Mouse (Mus musculus) kidney, postnatal 4 days (tissue): ENCODE data around the gene Cldn7.
"Not testable (repeated sequence)": the region's sequence is repeated elsewhere in the genome, so short reads cannot be mapped to it uniquely, and the experiment has no call there.

Experiments
- DNase-seq, 2 experiments: peaks; one replicate each; pipeline ENCODE4 v3.0.0; 2021; ENCODE audit warnings: mixed read lengths in 2 of 2

Gene Cldn7

DNA sequence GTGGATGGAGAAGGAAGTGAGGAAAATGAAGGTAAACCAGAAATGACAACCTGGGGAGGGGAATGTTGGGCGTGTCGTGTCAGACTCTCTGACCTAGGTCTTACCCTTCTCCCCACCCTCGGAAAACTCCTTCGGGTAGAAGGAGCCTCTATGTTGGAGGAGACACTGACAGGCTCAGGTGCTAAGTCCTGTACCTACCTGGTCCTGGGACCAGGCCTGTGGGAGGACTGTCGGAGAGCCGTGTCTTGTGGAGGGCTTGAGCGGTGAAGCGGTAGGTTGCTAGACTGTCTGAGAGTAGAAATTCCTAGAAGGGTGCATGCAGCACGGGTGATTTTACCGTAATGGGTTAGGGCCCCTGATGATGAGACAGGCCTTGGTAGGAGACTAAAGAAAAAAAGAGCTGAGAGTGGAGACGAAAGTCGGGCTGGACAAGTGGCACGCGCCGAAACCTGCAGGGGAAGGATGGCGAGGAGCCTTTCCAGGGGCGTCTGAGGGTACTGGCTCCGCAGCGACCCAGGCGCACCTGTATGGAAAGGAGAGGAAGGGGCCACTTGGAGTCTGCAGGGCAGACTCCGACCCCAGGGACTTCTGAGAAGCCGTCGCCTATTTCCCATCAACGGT is at the start of gene Cldn7:
Cldn7 (plus strand) TSS at position 130 of the 621 bp plus-strand sequence.
- DNase-seq, result no peak

DNA sequence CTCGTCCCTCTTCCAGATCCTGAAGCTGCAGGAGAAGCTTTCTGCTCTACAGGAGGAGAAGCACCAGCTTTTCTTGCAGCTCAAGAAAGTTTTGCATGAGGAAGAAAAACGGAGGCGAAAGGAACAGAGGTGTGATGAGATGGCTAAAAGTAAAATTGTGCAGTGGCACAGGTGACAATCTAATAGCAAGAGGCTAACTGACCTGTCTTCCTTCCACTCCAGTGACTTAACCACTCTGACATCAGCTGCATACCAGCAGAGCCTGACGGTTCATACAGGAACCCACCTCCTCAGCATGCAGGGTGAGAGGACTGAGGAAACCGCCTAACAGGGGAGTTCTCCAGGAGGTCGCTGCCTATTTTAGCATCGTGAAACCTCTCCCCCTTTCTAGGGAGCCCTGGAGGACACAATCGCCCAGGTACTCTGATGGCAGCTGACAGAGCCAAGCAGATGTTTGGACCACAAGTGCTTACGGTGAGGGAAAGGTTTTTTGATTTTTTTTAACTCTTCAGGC is 49.6 kb upstream of the Cldn7 start:
- DNase-seq, result no peak

DNA sequence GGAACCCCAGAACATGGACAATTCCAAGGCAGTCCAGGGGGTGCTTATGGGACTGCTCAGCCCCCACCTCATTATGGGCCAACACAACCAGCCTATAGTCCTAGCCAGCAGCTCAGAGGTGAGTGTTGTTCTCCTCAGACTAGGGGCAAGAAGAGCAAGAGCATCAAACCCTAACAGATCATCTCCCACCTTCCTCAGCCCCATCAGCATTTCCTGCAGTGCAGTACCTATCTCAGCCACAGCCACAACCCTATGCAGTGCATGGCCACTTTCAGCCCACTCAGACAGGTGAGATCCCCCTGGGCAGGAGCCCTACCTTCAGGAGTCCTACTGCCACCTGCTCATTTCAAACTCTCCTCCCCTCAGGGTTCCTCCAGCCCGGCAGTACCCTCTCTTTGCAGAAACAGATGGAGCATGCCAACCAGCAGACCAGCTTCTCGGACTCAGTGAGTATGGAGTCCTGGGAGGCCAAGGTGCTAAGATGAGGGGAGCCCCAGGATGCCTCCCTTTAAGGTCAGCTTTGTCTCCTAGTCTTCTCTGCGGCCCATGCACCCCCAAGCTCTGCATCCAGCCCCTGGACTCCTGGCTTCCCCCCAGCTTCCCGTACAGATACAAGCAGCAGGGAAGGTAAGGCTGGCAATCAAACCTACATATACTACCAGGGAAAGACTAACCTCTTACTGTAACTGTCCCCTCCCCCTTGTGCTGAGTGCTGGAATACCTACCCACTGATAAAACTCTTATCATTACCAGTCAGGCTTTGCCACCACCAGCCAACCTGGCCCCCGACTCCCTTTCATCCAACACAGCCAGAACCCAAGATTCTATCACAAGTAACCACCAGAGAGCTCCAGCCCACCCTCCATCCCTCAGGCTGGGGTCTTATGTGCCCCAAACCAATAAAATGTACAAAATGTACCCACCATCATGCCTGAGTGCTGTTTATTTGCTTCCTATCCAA is 48.6 kb upstream of the Cldn7 start:
- no peak for DNase-seq

DNA sequence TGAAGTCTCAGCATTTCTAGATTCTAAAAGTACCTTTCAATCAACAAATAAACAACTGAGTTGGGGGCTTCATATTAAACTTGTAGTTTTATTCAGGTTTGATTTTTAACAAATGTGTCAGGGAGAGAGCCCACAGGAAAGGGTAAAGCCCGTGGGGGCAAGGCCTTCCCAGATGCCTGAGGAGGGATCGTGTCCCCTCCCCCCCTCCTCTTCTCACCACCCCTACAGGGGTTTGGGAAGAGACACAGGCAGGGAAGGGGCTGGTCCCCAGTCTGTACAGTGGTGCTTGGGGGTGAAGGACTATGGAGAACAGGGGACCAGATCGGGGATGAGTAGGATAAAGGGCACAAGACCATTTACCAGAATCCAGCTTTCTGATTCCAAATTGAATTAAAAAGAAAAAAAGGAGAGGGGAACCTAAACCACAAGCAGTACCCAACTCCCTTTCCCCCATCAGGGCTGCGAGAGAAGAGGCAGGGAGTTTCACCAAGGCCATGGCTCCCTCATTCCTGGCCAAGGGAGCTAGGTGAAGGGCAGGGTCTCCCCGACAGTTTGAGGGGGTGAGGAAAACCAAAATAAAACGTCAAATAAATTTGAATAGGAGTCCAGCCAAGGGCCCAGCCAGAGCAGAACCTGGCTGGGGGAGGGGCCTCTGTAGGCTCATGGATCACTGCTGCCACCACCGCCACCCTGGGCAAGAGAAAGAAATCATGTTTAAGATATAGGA is 47.8 kb upstream of the Cldn7 start:
- not testable (repeated sequence) for DNase-seq

DNA sequence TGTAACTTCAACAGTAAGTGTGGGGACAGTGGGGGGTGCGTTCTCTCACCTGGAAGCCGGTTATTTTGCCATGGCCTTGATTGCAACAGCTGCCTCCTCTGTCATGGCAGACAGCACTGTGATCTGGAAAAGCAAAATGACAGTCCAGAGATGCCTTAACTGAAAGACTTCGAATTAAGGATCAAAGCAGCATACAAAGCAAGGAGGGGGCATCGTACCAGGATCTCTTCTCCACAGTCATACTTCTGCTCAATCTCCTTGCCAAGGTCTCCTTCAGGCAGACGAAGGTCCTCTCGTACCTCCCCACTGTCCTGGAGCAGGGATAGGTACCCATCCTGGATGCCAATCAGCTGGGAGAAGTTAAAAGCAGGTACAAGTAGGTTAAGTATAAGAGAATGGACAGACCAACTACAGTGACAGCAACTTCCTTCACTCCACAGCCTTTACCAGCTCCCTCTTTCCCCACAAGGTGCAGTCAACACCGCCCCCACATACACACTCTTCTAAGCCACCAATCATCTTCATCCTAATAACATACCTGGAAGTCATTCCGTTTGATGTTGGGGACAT is 47.1 kb upstream of the Cldn7 start:
- DNase-seq, result no peak

DNA sequence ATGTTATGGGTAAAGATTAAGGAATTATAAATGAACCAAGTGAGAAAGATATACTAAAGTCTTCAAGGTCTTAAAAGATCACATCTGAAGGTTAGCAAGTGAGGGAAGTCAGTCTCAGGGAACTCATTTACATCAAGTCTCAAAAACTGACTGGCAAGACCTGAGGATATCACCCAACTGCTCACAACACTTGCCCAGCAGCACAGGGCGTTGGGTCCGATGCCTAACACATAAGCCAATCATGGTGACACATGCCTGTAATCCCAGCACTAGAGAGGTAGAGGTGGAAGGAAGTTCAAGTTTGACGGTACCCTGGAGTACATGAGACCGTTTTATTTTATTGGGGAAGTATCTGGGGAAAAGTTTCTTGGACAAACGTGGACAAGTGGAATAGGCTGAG is 46.5 kb upstream of the Cldn7 start:
- DNase-seq, result no peak

DNA sequence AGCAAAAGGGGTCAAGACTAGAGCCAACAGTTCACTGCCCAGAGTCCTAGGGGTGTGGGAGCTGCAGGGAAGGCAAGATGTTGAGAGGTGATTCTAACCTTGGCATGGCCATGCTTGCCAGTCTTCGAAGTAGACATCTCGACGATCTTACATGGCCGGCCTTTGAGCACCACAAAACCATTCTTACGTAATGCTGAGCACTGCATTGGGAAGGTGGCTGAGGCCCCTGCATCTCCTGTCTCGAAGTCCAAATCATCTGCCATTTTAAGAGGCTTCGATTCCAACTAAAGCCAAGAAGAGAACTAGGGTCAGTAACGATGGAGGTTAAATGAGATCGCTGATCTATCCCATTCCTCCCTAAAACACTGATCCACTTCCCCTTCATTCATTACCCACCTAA is 45.5 kb upstream of the Cldn7 start:
- DNase-seq, result no peak

DNA sequence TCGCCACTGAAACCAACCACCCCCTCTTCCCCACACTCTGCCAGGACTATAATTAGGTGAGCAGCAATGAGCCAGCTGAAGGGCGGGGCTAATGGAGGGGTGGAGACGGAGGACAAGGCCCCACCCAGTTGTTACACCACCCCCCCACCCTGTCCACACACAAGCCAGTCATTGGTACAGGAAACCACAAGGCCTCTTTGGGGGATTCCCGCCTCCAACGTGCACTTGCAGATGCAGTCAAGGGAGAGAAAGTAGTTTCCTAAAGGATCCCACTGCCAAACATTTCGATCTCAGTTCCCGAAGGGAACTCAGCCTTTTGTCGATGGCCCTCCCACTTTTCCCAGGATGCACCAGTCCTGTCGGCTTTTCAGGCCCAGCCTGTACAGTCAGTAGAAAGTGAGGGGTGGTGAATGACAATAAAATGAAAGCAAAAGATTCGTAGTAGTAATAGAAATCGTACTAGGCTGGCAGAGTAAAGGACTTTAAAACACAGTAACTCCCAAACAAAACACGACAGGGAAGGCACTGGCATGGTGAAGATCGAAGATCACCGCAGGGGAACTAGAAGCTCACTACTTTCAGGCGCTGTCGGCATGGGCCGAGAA is 44.8 kb upstream of the Cldn7 start:
- peak; percentile 81 to 90 for DNase-seq

DNA sequence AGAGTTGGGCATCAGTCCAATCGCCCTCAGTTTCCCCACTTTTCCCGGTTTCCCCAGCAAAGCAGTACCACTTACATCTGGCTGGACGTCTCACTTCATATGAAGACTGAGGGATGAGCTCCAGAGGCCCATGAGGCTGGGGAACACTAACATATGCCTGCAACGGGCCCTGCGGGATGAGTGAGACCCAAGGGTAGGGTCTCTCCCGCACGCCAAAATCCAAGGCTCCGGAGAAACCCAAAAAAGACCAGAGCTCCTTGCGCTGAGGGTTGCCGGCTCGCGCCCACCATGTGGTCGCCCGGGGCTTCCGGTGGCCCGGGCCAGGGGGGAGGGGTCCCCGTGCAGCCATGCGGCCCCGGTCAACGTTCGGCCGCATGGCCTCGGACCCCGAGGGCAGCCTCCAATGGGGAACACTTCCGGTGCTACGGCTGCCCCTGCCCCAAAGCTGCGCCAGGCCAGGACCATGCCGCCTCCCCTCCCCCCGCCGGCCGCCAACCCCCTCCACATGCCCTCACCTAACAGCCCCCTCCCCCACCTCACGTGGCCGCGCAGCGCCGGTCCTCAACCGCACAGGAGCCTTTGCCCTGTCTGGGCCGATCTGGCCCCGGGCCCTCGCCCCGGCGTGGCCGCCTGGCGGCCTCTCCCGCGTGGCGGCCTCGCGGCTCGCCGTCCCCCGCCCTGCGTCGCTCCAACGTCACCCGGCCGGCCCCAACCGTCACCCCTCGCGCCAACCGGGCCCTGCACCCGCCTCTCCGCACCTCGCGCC is 44.1 kb upstream of the Cldn7 start:
- DNase-seq, result peak; percentile 64 to 80

DNA sequence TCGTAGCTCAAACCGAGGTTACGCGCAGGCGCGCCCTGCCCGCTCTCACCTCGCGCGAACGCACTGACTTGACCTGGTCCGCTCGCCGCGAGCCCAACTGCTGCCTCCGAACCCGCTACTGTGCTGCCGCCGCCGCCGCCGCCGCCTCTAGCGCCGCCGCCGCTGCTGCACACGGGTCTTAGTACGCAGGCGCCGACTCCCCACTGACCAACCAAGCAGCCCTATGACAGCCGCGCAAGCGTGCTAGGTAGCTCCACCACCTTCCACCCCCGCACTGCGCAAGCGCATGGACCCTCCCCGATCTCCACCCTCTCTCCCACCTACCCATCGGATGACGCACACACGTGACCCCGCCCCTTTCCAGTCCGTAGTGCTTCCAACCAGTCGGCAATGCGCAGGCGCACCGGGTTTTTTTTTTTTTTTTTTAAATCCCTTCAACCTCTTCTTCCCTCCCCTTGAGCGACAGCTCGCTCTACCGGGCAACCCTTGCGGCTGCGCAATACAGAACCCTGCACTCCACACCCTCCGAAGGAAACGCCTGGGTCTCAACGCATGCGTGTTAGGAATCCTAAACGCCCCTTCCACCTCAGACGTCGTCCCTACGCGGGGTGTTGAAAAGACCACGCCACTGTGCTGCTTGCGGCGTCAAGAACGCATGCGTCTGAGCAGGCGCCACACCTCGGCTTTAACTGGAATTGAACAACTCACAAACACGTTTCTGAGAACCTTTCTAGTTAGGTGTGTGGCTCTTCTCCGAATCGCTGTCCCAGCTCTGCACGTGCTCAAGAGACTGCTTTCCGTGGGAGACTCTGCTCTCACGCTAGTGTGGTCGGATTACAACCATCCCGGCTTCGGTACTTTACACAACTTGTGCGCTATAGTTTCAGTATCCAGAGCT is 43.2 kb upstream of the Cldn7 start, which contains the start of gene Eif5a:
Eif5a (minus strand) TSS at position 845 of the 898 bp plus-strand sequence.
- DNase-seq, result peak; percentile 100

DNA sequence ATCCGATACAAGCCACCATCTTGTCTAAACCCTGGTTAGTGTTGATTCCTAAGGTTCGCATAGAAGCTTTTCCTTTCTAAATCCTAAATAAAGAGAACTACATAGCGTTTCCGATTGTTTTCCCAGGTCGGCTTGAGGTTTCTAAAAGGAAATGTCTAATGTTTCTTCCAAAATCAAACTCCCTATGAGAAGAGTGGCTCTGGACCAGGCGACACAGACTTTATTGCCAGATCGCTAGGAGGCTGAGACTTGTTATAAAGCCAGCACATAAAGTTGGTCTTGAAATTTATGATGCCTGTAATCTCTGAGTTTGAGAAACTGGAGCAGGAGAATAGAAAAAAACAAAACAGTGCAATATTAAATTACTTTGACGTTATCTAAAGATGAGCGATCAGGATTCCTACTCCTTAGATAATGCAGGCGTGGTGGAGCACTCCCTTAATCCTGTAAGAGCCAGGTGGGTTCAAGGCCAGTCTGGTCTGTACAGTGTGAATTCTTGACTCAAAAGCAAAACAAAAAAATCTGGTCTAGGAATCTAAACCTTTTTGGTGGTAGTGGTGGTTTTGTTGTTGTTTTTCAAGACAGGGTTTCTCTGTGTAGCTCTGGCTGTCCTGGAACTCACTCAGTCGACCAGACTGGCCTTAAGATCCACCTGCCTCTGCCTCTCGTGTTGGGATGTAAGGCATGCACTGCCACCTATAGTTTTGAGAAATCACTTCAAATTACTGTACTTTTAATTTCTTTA is 42.4 kb upstream of the Cldn7 start:
- DNase-seq, result peak in 1 of 2 experiments; percentile 40

DNA sequence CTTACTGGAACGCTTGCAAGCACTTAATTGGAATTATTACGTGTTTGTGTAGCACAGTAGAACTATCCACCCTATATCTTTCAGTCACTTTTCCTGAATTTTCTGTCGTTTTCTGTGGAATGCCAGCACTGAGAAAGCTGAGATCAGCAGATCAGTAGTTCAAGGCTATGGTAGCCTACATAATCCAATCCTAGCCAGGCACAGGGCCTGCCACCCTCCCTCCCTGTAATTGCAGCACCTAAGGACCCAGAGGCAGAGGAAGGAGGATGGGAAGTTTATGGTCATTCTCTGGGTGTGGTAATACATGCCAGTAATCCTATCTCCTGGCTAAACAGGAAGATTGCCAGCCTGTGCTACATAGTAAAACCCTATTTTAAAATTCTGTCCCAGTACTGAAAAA is 41.8 kb upstream of the Cldn7 start:
- no peak for DNase-seq

DNA sequence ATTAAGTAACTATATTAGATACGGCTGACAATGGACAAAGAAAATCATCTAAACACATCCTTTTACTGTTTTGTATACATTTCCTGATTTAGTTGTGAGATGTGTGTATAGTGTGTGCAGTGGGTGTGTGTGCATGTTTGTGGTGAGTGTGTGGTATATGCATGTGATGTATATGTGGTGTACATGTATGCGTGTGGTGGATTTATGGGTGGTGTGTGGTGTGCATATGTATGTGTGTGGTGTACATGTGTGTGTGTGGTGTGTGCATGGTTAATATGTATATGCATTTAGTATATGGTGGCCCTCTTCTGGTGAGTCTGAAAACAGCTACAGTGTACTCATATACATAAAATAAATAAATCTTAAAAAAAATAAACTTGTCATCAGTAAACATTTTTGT is 37.1 kb upstream of the Cldn7 start:
- DNase-seq, result no peak

DNA sequence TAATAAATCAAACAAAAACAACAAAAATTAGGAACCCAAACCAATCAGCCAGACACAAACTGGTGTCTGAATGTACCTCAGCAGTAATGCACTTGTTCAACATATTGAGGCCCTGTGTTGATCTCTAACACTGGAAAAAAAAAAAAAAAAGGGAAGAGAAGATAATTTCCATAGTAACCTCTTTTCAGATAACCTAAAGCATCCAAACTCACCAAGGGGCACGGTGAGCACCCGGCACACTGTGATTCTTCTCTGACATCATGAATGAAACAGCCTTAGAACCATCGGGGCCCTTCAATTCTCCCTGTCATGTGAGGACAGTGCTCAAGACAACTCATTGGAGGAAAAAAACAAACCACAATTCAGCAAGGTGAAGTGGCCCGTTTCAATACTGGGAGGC is 34.9 kb upstream of the Cldn7 start:
- no peak for DNase-seq

DNA sequence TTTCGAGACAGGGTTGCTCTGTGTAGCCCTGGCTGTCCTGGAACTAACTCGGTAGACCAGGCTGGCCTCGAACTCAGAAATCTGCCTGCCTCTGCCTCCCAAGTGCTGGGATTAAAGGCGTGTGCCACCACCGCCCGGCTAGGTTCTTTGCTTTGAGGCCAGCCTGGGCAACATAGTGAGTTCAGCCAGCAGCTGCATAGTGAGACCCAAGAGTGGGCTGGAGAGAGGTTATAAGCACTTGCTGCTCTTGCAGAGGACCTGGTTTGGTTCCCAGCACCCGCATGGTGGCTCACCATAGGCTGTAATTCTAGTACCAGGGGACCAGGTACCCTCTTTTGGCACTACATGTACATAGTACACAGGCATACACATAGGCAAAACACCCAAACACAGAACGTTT is 34.4 kb upstream of the Cldn7 start:
- DNase-seq, result not testable (repeated sequence)

DNA sequence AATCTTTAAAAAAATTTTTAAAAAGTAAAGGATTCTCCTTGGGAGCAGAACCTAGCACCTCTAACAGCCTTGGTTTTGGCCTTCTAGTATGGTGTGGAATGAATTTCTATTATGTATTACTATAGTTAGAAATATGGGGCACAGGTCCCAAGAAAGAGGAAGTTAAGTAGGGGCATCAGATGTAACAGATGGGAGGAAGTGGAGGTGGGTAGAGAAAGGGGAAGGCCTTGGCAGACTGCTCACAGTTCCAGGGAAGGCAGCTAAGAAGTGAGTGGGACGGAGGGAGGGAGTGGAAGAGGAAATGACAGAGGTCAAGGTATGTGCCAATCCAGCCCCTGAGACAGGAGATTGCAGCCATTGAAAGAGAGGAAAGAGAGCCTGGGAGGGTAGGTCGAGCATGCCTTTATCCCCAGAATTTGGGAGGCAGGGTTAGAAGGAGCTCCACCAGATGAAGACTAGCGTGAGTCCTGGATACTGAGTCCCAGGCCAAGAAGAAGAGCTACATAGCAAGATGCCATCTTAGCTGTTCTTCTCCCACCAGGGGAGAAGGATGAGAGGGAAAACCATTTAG is 33.5 kb upstream of the Cldn7 start:
- DNase-seq, result no peak

DNA sequence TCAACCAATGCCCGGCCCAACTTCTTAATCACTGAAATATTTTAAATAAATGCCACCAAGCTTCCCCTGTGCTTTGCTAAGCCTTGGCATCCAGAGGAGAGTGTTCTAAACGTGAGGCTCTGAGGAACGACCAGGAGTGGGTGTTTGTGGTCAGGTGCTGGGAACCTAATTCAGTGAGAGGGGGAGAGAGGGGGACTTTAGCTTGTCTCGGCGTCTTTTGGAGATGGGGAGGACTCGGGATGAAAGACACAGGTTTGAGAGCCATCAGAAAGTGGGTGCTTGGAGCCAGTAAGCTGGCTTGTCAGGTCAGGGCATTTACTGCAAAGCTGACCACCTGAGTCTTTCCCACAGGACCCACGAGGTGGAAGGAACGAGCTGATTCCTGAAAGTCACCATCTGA is 32.8 kb upstream of the Cldn7 start:
- no peak for DNase-seq

DNA sequence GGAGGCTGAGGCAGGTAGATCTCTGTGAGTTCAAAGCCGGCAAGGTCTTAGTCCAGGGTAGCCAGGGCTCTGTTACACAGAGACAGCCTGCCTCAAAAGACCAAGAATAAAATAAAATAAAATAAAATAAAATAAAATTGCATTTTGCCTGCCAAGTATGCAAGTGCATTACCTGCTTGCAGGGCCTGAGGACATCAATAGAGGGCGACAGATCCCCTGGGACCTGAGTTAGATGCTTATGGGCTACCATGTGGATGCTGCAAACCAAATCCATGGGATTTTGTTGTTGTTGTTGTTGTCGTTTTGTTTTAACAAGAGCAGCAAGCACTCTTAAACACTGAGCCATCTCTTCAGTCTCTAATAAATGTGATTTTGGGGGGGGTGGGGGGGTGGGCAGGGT is 32.3 kb upstream of the Cldn7 start:
- no peak for DNase-seq

DNA sequence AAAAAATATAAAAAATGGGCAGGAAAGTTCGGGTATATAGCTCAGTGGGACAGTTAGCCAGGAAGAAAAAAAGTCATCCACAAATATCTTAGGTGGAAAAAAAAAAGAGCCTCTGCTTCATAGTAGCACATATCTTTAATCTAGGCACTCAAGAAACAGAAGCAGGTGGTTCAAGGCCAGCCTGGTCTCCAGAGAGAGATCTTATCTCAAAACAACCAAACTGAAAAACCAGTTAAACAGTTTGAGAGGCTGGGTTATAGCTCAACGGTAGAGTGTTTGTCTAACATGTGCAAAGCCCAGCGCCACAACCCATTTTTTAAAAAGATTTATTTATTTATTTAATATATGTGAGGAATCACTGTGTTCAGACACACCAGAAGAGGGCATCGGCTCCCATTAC is 31.5 kb upstream of the Cldn7 start:
- no peak for DNase-seq
